Mouse (Mus musculus): ENCODE results near the gene 9830107B12Rik.
"Not testable (repeated sequence)": the region's sequence is repeated elsewhere in the genome, so short reads cannot be mapped to it uniquely, and the experiment has no call there.

Gene 9830107B12Rik
- long read RNA-seq, experiment 1: 0 reads
- long read RNA-seq, experiment 2: 0 reads

GRCm38 (mm10) chr17:48146120-48146519, at the start of gene 9830107B12Rik:
9830107B12Rik (minus strand) TSS chr17:48146268.
- intact Hi-C loops (cut with DNase I): no loop called here

- intact Hi-C loops (cut with DNase I): no loop called here
Observed at GRCm38 (mm10) chr17:48192366-48192765, 46.3 kb upstream of the 9830107B12Rik start.

- intact Hi-C loops (cut with DNase I): no loop called here
Observed at GRCm38 (mm10) chr17:48185252-48185651, 39.2 kb upstream of the 9830107B12Rik start.

GRCm38 (mm10) chr17:48167103-48167502, 21.0 kb upstream of the 9830107B12Rik start, which contains the start of gene A530064D06Rik:
A530064D06Rik (minus strand) TSS chr17:48167275.
- intact Hi-C loops (cut with DNase I): not testable (repeated sequence)

- intact Hi-C loops (cut with DNase I): no loop called here
Observed at GRCm38 (mm10) chr17:48157382-48158076, 11.5 kb upstream of the 9830107B12Rik start.

GRCm38 (mm10) chr17:48132810-48133209, 13.3 kb downstream of the 9830107B12Rik start:
- intact Hi-C loops (cut with DNase I): no loop called here

- intact Hi-C loops (cut with DNase I): no loop called here
Observed at GRCm38 (mm10) chr17:48120456-48120855, 25.6 kb downstream of the 9830107B12Rik start.

GRCm38 (mm10) chr17:48119656-48120055, 26.4 kb downstream of the 9830107B12Rik start:
- intact Hi-C loops (cut with DNase I): no loop called here

GRCm38 (mm10) chr17:48118570-48118969, 27.5 kb downstream of the 9830107B12Rik start:
- intact Hi-C loops (cut with DNase I): no loop called here

- intact Hi-C loops (cut with DNase I): loop anchor here (5.0 kb wide), 1 partner anchor 227 kb away; no protein-coding TSS in a partner anchor
Observed at GRCm38 (mm10) chr17:48110547-48111287, 35.4 kb downstream of the 9830107B12Rik start.

GRCm38 (mm10) chr17:48108520-48108919, 37.5 kb downstream of the 9830107B12Rik start:
- intact Hi-C loops (cut with DNase I): no loop called here

GRCm38 (mm10) chr17:48107862-48108261, 38.2 kb downstream of the 9830107B12Rik start:
- intact Hi-C loops (cut with DNase I): no loop called here

GRCm38 (mm10) chr17:48107333-48107732, 38.7 kb downstream of the 9830107B12Rik start:
- intact Hi-C loops (cut with DNase I): no loop called here

- intact Hi-C loops (cut with DNase I): loop anchor here (1.0 to 2.0 kb wide), 2 partner anchors 227 to 308 kb away; no protein-coding TSS in a partner anchor
Observed at GRCm38 (mm10) chr17:48100441-48101417, 45.3 kb downstream of the 9830107B12Rik start.

GRCm38 (mm10) chr17:48099312-48099711, 46.8 kb downstream of the 9830107B12Rik start:
- intact Hi-C loops (cut with DNase I): no loop called here

GRCm38 (mm10) chr17:48098528-48098890, 47.6 kb downstream of the 9830107B12Rik start:
- intact Hi-C loops (cut with DNase I): no loop called here

GRCm38 (mm10) chr17:48097743-48098527, 48.1 kb downstream of the 9830107B12Rik start:
- intact Hi-C loops (cut with DNase I): no loop called here

GRCm38 (mm10) chr17:48097011-48097742, 48.9 kb downstream of the 9830107B12Rik start:
- intact Hi-C loops (cut with DNase I): no loop called here

GRCm38 (mm10) chr17:48096321-48096720, 49.7 kb downstream of the 9830107B12Rik start:
- intact Hi-C loops (cut with DNase I): no loop called here

GRCm38 (mm10) chr17:48095718-48096121, 50.3 kb downstream of the 9830107B12Rik start:
- intact Hi-C loops (cut with DNase I): no loop called here

All from adrenal gland (tissue).